Mouse (Mus musculus) heart, adult 2 months (tissue): ENCODE data around the gene Fam83e.

Experiments used
- CTCF ChIP-seq: fragments of 200-600 bp; IDR thresholded peaks from 2 replicates; pipeline ENCODE4 v1.8.1; 2022; ENCODE audit warnings: antibody characterized with exemption, mild to moderate bottlenecking, moderate library complexity
- EP300 ChIP-seq: fragments of 200-500 bp; IDR thresholded peaks from 2 replicates; pipeline ENCODE4 v1.6.1; 2011; ENCODE audit warnings: low read depth, low read length, control low read depth; ENCODE audit not compliant: insufficient read depth
- POLR2A ChIP-seq: fragments of 200-500 bp; IDR thresholded peaks from 2 replicates; pipeline ENCODE4 v1.6.1; 2011; ENCODE audit warnings: mild to moderate bottlenecking, low read depth, low read length, control low read depth; ENCODE audit not compliant: insufficient read depth

- TF ChIP-seq CTCF: no peak
- TF ChIP-seq POLR2A: peak; percentile 71
- no peak for TF ChIP-seq EP300
These were observed 5.8 kb upstream of the Fam83e start, which contains the start of gene Rpl18 for GRCm38 (mm10) chr7:45715090-45715708.
